Mouse (Mus musculus): ENCODE data around the gene Qk. TPM values are rescaled to one million over a fixed set of nuclear protein-coding genes. Genes with fewer than 3 reads are reported as not detected.

Gene Qk
- total and polyA plus RNA-seq, 3 experiments = 58.4 to 1,938 (median 128) TPM

- Histone ChIP-seq H3K9ac (ENCODE audit: control insufficient read depth, low read depth, low read length, poor library complexity, severe bottlenecking) (no peak overlapping the region), H3K79me2 (ENCODE audit: control insufficient read depth, insufficient read depth, low read length, poor library complexity) (peaks cover 8% of the 10 kb centered on the region), H3K27me3 (ENCODE audit: control insufficient read depth in 1 of 2, insufficient read depth in 2 of 2, low read length in 2 of 2) (no peaks in the 10 kb centered on the region), H3K4me3 (ENCODE audit: control insufficient read depth in 1 of 2, insufficient read depth in 1 of 2, low read depth in 2 of 2, low read length in 2 of 2) (no peak overlapping the region), H3K9me3 (replicated peaks; ENCODE audit: insufficient read depth, low read length) (no peaks in the 10 kb centered on the region), H3K36me3 (ENCODE audit: control insufficient read depth in 1 of 2, insufficient read depth in 2 of 2, low read length in 2 of 2) (peaks cover 7 to 16% of the 10 kb centered on the region in 2 experiments), H3K27ac (ENCODE audit: control insufficient read depth, low read depth, low read length) (no peak overlapping the region), H3K4me1 (ENCODE audit: control insufficient read depth in 1 of 2, insufficient read depth in 2 of 2, low read length in 2 of 2) (no peaks in the 10 kb centered on the region)
- no peak for DNase-seq (ENCODE audit: low read depth, low spot score)
- TF ChIP-seq TAL1 (IDR thresholded peaks at IDR 0.05; ENCODE audit: low read length) (no peak), MAZ (IDR thresholded peaks at IDR 0.05; ENCODE audit: low read depth, low read length) (no peak), ZNF384 (IDR thresholded peaks at IDR 0.05; ENCODE audit: low read depth, low read length) (no peak), MAX (IDR thresholded peaks at IDR 0.05; ENCODE audit: low read length) (no peak), ZC3H11A (IDR thresholded peaks at IDR 0.05; ENCODE audit: low read depth, low read length) (no peak)
These were observed 40.1 kb downstream of the Qk start for GRCm38 (mm10) chr17:10279532-10279931.

- DNase-seq (ENCODE audit: low read depth, low spot score) = no peak
- Histone ChIP-seq H3K79me2 (ENCODE audit: control insufficient read depth, insufficient read depth, low read length, poor library complexity) (peaks cover 2% of the 10 kb centered on the region; the same call in 1 of the 2 replicates), H3K4me3 (ENCODE audit: control insufficient read depth in 1 of 2, insufficient read depth in 1 of 2, low read depth in 2 of 2, low read length in 2 of 2) (no peak overlapping the region), H3K4me1 (ENCODE audit: control insufficient read depth in 1 of 2, insufficient read depth in 2 of 2, low read length in 2 of 2) (no peaks in the 10 kb centered on the region), H3K27ac (ENCODE audit: control insufficient read depth, low read depth, low read length) (no peak overlapping the region), H3K9me3 (replicated peaks; ENCODE audit: insufficient read depth, low read length) (no peaks in the 10 kb centered on the region), H3K27me3 (ENCODE audit: control insufficient read depth in 1 of 2, insufficient read depth in 2 of 2, low read length in 2 of 2) (no peaks in the 10 kb centered on the region), H3K9ac (ENCODE audit: control insufficient read depth, low read depth, low read length, poor library complexity, severe bottlenecking) (no peak overlapping the region), H3K36me3 (ENCODE audit: control insufficient read depth in 1 of 2, insufficient read depth in 2 of 2, low read length in 2 of 2) (peaks cover 3 to 13% of the 10 kb centered on the region in 2 experiments; a peak in 3 of 4 replicates)
- TF ChIP-seq TBP (IDR thresholded peaks at IDR 0.05; ENCODE audit: low read depth, low read length) (no peak), MXI1 (IDR thresholded peaks at IDR 0.05; ENCODE audit: low read depth, low read length) (no peak), BHLHE40 (IDR thresholded peaks at IDR 0.05; ENCODE audit: borderline replicate concordance, low read depth, low read length) (no peak), POLR2A (IDR thresholded peaks at IDR 0.05; ENCODE audit: control insufficient read depth in 1 of 2, insufficient read depth in 1 of 2, low read depth in 1 of 2, low read length in 2 of 2, poor library complexity in 1 of 2) (no peak), CHD2 (IDR thresholded peaks at IDR 0.05; ENCODE audit: low read length) (no peak), USF1 (IDR thresholded peaks at IDR 0.05; ENCODE audit: low read depth, low read length) (no peak), TCF12 (IDR thresholded peaks at IDR 0.05; ENCODE audit: low read depth, low read length) (no peak), MYB (IDR thresholded peaks at IDR 0.05; ENCODE audit: low read depth, low read length) (no peak), CTCF (IDR thresholded peaks at IDR 0.05 in 2 of 3, conservative IDR thresholded peaks at IDR 0.05 in 1 of 3; ENCODE audit: control insufficient read depth in 1 of 3, insufficient read depth in 1 of 3, low read depth in 2 of 3, low read length in 3 of 3, poor library complexity in 1 of 3, severe bottlenecking in 1 of 3) (no peak), POLR2AphosphoS2 (IDR thresholded peaks at IDR 0.05; ENCODE audit: low read length) (no peak), MYC (IDR thresholded peaks at IDR 0.05; ENCODE audit: low read depth, low read length) (no peak), ZNF384 (IDR thresholded peaks at IDR 0.05; ENCODE audit: low read depth, low read length) (no peak), ELF1 (IDR thresholded peaks at IDR 0.05; ENCODE audit: low read depth, low read length) (no peak), E2F4 (IDR thresholded peaks at IDR 0.05; ENCODE audit: borderline replicate concordance, low read depth, low read length) (no peak), UBTF (IDR thresholded peaks at IDR 0.05; ENCODE audit: borderline replicate concordance, insufficient read depth, low read depth, low read length) (no peak), MEF2A (IDR thresholded peaks at IDR 0.05; ENCODE audit: extremely low read depth, insufficient replicate concordance, low read depth, low read length, poor library complexity, severe bottlenecking) (no peak)
These were observed 50.1 kb downstream of the Qk start for GRCm38 (mm10) chr17:10269518-10269917.

Measured in MEL (cell line).